Mouse (Mus musculus) embryonic facial prominence, embryonic 11.5 days (tissue): ENCODE measurements at regions not wholly inside any gene's neighbourhood (a gene's known extent, or its start where the extent isn't known, plus 50 kb on each side); places are given as distances from the start of the nearest gene placed in this dataset.

ENCODE experiments used
- ATAC-seq: fragments of 200-750 bp; cut with Nextera tagmentation; replicated peaks from 2 replicates; pipeline ENCODE4 v1.8.0; 2017; ENCODE audit warnings: low read depth; ENCODE audit not compliant: insufficient number of reproducible peaks, low FRiP score, low TSS enrichment
- DNase-seq: peaks from one replicate; pipeline ENCODE4 v3.0.0-alpha.2; 2015; ENCODE audit warnings: low spot score
- H3K27ac ChIP-seq: fragments of 300-500 bp; sonication (generic); replicated peaks from 2 replicates; pipeline ENCODE4 v1.5.1; 2014; ENCODE audit warnings: mild to moderate bottlenecking, low read depth, low read length, control low read depth
- H3K27me3 ChIP-seq: fragments of 300-500 bp; sonication (generic); 2 replicates; pipeline ENCODE4 v1.6.1; 2014; ENCODE audit warnings: mild to moderate bottlenecking, low read length, moderate library complexity, mixed read lengths; ENCODE audit not compliant: control insufficient read depth, insufficient read depth
- H3K36me3 ChIP-seq: fragments of 300-500 bp; sonication (generic); replicated peaks from 2 replicates; pipeline ENCODE4 v1.6.1; 2014; ENCODE audit warnings: low read depth, mild to moderate bottlenecking, low read length, moderate library complexity, mixed read lengths; ENCODE audit not compliant: control insufficient read depth, insufficient read depth
- H3K4me1 ChIP-seq: fragments of 300-500 bp; sonication (generic); 2 replicates; pipeline ENCODE4 v1.6.1; 2014; ENCODE audit warnings: low read length, mixed read lengths; ENCODE audit not compliant: control insufficient read depth, insufficient read depth
- H3K4me2 ChIP-seq: fragments of 300-500 bp; sonication (generic); 2 replicates; pipeline ENCODE4 v1.6.1; 2014; ENCODE audit warnings: low read depth, mild to moderate bottlenecking, control low read depth, low read length, moderate library complexity
- H3K4me3 ChIP-seq: fragments of 300-500 bp; sonication (generic); 2 replicates; pipeline ENCODE4 v1.5.1; 2014; ENCODE audit warnings: low read depth, low read length, control low read depth
- H3K9ac ChIP-seq: fragments of 300-500 bp; sonication (generic); replicated peaks from 2 replicates; pipeline ENCODE4 v1.6.1; 2014; ENCODE audit warnings: mild to moderate bottlenecking, control low read depth, low read length
- H3K9me3 ChIP-seq: fragments of 300-500 bp; sonication (generic); replicated peaks from 2 replicates; pipeline ENCODE4 v1.6.1; 2016; ENCODE audit warnings: mild to moderate bottlenecking, low read length, inconsistent platforms, mixed read lengths; ENCODE audit not compliant: control insufficient read depth
- WGBS: fragments of 180-500 bp; shearing (Covaris S2); extraction: QIAGEN DNeasy Blood & Tissue Kit; methylation state at CpG from one replicate; pipeline ENCODE4 v1.1.7; 2014; 5-methylcytosine and 5-hydroxymethylcytosine counted together

- no peak overlapping the region for H3K27ac ChIP-seq
- H3K27me3 ChIP-seq: no peaks in the 10 kb centered on the region
- H3K36me3 ChIP-seq: no peaks in the 10 kb centered on the region
- no peak overlapping the region for H3K4me2 ChIP-seq
- H3K9me3 ChIP-seq: no peaks in the 10 kb centered on the region
- no peak overlapping the region for H3K4me3 ChIP-seq
- no peaks in the 10 kb centered on the region for H3K4me1 ChIP-seq
- H3K9ac ChIP-seq: no peak overlapping the region
- DNase-seq: no peak
- ATAC-seq: no peak
- WGBS: 88% methylated on average over 2 of the region's 2 CpGs
Observed at GRCm38 (mm10) chr1:73797413-73797812, 326.8 kb downstream of the Tns1 start.

GRCm38 (mm10) chr1:73793871-73794270 lies 330.4 kb downstream of the Tns1 start:
- WGBS: 73% methylated on average over 4 of the region's 4 CpGs
- ATAC-seq: no peak

GRCm38 (mm10) chr1:73793256-73793655 lies 331.0 kb downstream of the Tns1 start:
- H3K9ac ChIP-seq: no peak overlapping the region
- ATAC-seq: no peak
- H3K27me3 ChIP-seq: no peaks in the 10 kb centered on the region
- no peaks in the 10 kb centered on the region for H3K9me3 ChIP-seq
- no peak overlapping the region for H3K4me3 ChIP-seq
- no peaks in the 10 kb centered on the region for H3K36me3 ChIP-seq
- H3K4me1 ChIP-seq: no peaks in the 10 kb centered on the region
- WGBS: 66% methylated on average over 3 of the region's 3 CpGs
- H3K27ac ChIP-seq: no peak overlapping the region
- DNase-seq: no peak
- no peak overlapping the region for H3K4me2 ChIP-seq

More at GRCm38 (mm10) chr1:73793871-73794270, 330.4 kb downstream of the Tns1 start:
- H3K27ac ChIP-seq: no peak overlapping the region
- H3K4me1 ChIP-seq: no peaks in the 10 kb centered on the region
- no peaks in the 10 kb centered on the region for H3K9me3 ChIP-seq
- no peak overlapping the region for H3K4me3 ChIP-seq
- H3K9ac ChIP-seq: no peak overlapping the region
- H3K4me2 ChIP-seq: no peak overlapping the region
- no peaks in the 10 kb centered on the region for H3K27me3 ChIP-seq
- H3K36me3 ChIP-seq: no peaks in the 10 kb centered on the region
- no peak for DNase-seq

- Histone ChIP-seq H3K27me3 (no peaks in the 10 kb centered on the region), H3K27ac (no peak overlapping the region), H3K4me1 (no peaks in the 10 kb centered on the region), H3K4me3 (no peak overlapping the region), H3K9ac (no peak overlapping the region), H3K36me3 (no peaks in the 10 kb centered on the region), H3K9me3 (no peaks in the 10 kb centered on the region), H3K4me2 (no peak overlapping the region)
- no peak for ATAC-seq
- no peak for DNase-seq
- WGBS: 89% methylated on average over 5 of the region's 5 CpGs
Observed at GRCm38 (mm10) chr1:73792311-73792710, 331.9 kb downstream of the Tns1 start.

DNA sequence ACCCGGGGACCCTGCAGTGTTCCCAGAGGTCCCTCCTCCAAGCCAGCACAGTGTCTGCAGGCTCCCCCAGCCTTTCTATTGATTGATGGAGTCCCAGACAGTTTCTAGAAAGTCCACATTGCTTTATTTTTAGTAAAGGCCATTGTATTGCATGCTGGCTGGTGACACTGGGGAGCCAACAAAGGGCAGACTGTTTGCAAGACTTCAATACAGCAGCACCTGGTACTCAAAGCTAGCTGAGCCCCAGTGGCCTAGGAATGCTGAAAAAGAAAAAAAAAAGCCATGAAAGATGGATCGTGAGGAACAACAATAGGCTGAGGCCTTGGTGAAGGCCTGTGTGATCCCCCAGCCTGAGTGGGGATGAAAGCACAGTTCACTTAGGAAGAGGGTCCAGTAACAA lies 336.6 kb downstream of the Tns1 start:
- ATAC-seq (no peak), DNase-seq (no peak)
- Histone ChIP-seq H3K4me1 (no peaks in the 10 kb centered on the region), H3K4me3 (no peak overlapping the region), H3K27ac (no peak overlapping the region), H3K9me3 (no peaks in the 10 kb centered on the region), H3K9ac (no peak overlapping the region), H3K36me3 (no peaks in the 10 kb centered on the region), H3K27me3 (no peaks in the 10 kb centered on the region), H3K4me2 (no peak overlapping the region)
- WGBS: 44% methylated on average over 2 of the region's 2 CpGs

DNA sequence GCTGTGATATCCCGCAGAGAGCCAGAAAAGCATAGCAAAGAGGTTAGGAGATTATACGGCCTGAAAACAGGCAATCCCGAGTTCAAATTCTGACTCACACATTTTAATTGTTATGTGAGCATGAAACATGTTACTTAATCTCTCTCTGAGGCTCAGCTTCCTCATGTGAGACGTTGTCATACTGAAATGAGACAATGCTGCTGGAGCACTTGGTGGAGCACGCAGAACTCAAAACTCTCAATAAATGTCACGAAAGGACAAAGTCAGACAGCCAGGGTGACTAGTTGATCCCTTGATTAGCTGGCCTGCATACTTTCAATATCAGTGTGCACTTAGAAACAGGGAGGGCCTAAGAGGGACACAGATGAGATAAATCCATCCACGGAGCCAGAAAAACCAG lies 337.0 kb downstream of the Tns1 start:
- no peaks in the 10 kb centered on the region for H3K9me3 ChIP-seq
- no peaks in the 10 kb centered on the region for H3K36me3 ChIP-seq
- no peak overlapping the region for H3K9ac ChIP-seq
- no peak for DNase-seq
- H3K27ac ChIP-seq: no peak overlapping the region
- 82% methylated on average over 7 of the region's 7 CpGs for WGBS
- no peak overlapping the region for H3K4me3 ChIP-seq
- no peak overlapping the region for H3K4me2 ChIP-seq
- no peaks in the 10 kb centered on the region for H3K27me3 ChIP-seq
- ATAC-seq: no peak
- no peaks in the 10 kb centered on the region for H3K4me1 ChIP-seq

- WGBS: 90% methylated on average over 2 of the region's 2 CpGs
- no peak for DNase-seq
Observed at GRCm38 (mm10) chr1:73783303-73783702, 340.9 kb downstream of the Tns1 start.

GRCm38 (mm10) chr1:73782871-73783270 lies 341.4 kb downstream of the Tns1 start:
- Histone ChIP-seq H3K4me3 (no peak overlapping the region), H3K36me3 (no peaks in the 10 kb centered on the region), H3K4me1 (no peaks in the 10 kb centered on the region), H3K4me2 (no peak overlapping the region), H3K9me3 (no peaks in the 10 kb centered on the region), H3K9ac (no peak overlapping the region), H3K27ac (no peak overlapping the region), H3K27me3 (no peaks in the 10 kb centered on the region)
- peak; percentile 10 for DNase-seq
- 76% methylated on average over 2 of the region's 2 CpGs for WGBS
- no peak for ATAC-seq

More at GRCm38 (mm10) chr1:73783303-73783702, 340.9 kb downstream of the Tns1 start:
- no peaks in the 10 kb centered on the region for H3K27me3 ChIP-seq
- no peaks in the 10 kb centered on the region for H3K4me1 ChIP-seq
- H3K4me2 ChIP-seq: no peak overlapping the region
- H3K27ac ChIP-seq: no peak overlapping the region
- no peak overlapping the region for H3K4me3 ChIP-seq
- H3K9me3 ChIP-seq: no peaks in the 10 kb centered on the region
- no peak overlapping the region for H3K9ac ChIP-seq
- ATAC-seq: no peak
- no peaks in the 10 kb centered on the region for H3K36me3 ChIP-seq
